ENCODE assay signal across 23 mouse cellular contexts in the genomic region with DNA sequence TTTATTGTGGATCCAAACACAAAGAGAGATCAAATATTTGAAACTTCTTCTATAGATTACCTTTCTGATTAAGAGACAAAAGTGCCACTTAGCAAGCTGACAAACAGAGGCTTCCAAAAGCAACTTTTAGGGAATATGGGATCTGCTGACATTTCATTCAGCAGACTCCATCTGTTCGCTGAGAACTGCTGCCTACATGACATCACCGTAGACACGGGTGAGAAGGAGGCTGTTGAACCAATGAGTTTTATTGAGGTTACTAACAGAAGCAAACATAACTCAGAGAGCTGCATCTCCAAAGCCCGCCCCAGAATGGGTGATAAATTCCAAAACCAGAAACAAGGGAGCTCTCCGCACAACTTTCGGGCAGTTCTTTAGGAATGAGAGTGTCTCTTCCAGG.
DNase-seq lines count a peak whose midpoint lies in the region; ATAC-seq and TF ChIP-seq lines count a peak whose summit lies in the region.
"Had no signal": no experiment of that assay in that cellular context is flagged by ENCODE, and none has a peak within 500 bp of the region (broad histone marks: within the 10 kb centered on the region; RNA-seq: fewer than 3 reads in every experiment).

No protein-coding gene starts in this region.

- H3K36me3 ChIP-seq in lung, postnatal 0 days (ENCODE audit: insufficient read depth, low read length), result no peaks in the 10 kb centered on the region
- no peaks in the 10 kb centered on the region for H3K36me3 ChIP-seq in midbrain, embryonic 13.5 days
- H3K36me3 ChIP-seq: embryonic facial prominence, embryonic 15.5 days; intestine, embryonic 15.5 days; limb, embryonic 12.5 days; midbrain, embryonic 10.5 days had no signal

- 73% methylated on average over 6 of the region's 6 CpGs for WGBS in lung, postnatal 0 days
- WGBS in midbrain, embryonic 13.5 days, result 88% methylated on average over 6 of the region's 6 CpGs

- ATAC-seq in frontal cortex, adult (ENCODE audit: low TSS enrichment), result peak; percentile 97
- ATAC-seq in lung, postnatal 0 days, result no peak
- no peak for ATAC-seq in midbrain, embryonic 13.5 days
- ATAC-seq: hindbrain, embryonic 16.5 days; intestine, embryonic 15.5 days; liver, postnatal 0 days had no signal

- H3K27me3 ChIP-seq in lung, postnatal 0 days (replicated peaks; ENCODE audit: insufficient read depth, low read length), result no peaks in the 10 kb centered on the region
- H3K27me3 ChIP-seq in midbrain, embryonic 13.5 days, result no peaks in the 10 kb centered on the region
- H3K27me3 ChIP-seq: embryonic facial prominence, embryonic 15.5 days; intestine, embryonic 15.5 days; limb, embryonic 12.5 days had no signal

- TF ChIP-seq CTCF in lung, postnatal 0 days (IDR thresholded peaks at IDR 0.05), result no peak

- H3K9me3 ChIP-seq in lung, postnatal 0 days (ENCODE audit: low read length), result no peaks in the 10 kb centered on the region
- H3K9me3 ChIP-seq in midbrain, embryonic 13.5 days, result no peaks in the 10 kb centered on the region
- H3K9me3 ChIP-seq: embryonic facial prominence, embryonic 15.5 days; intestine, embryonic 15.5 days; limb, embryonic 12.5 days; midbrain, embryonic 10.5 days had no signal

- no peak overlapping the region for H3K4me2 ChIP-seq in lung, postnatal 0 days (replicated peaks; ENCODE audit: low read depth, low read length)
- no peak overlapping the region for H3K4me2 ChIP-seq in midbrain, embryonic 13.5 days (replicated peaks)
- H3K4me2 ChIP-seq: embryonic facial prominence, embryonic 15.5 days; heart, embryonic 11.5 days; intestine, embryonic 15.5 days; limb, embryonic 12.5 days; liver, embryonic 11.5 days had no signal

- no peak overlapping the region for H3K4me3 ChIP-seq in lung, postnatal 0 days (ENCODE audit: low read depth, low read length)
- H3K4me3 ChIP-seq in midbrain, embryonic 13.5 days (replicated peaks), result no peak overlapping the region
- H3K4me3 ChIP-seq: embryonic facial prominence, embryonic 15.5 days; intestine, embryonic 15.5 days; left cerebral cortex, adult 2 months; limb, embryonic 12.5 days; midbrain, embryonic 10.5 days had no signal

- H3K9ac ChIP-seq in lung, postnatal 0 days (replicated peaks; ENCODE audit: low read depth), result no peak overlapping the region
- H3K9ac ChIP-seq in midbrain, embryonic 13.5 days (replicated peaks), result no peak overlapping the region
- H3K9ac ChIP-seq: embryonic facial prominence, embryonic 15.5 days; intestine, embryonic 15.5 days; limb, embryonic 12.5 days; liver, postnatal 0 days had no signal

- no peak overlapping the region for H3K27ac ChIP-seq in lung, postnatal 0 days (ENCODE audit: low read length)
- H3K27ac ChIP-seq in midbrain, embryonic 13.5 days, result no peak overlapping the region
- H3K27ac ChIP-seq: embryonic facial prominence, embryonic 15.5 days; intestine, embryonic 15.5 days; left cerebral cortex, adult 2 months; limb, embryonic 12.5 days; midbrain, embryonic 10.5 days had no signal

- TF ChIP-seq EP300 in lung, postnatal 0 days (IDR thresholded peaks at IDR 0.05), result no peak

- H3K4me1 ChIP-seq in lung, postnatal 0 days (ENCODE audit: insufficient read depth, low read depth, low read length), result no peaks in the 10 kb centered on the region
- no peaks in the 10 kb centered on the region for H3K4me1 ChIP-seq in midbrain, embryonic 13.5 days (replicated peaks)
- H3K4me1 ChIP-seq: embryonic facial prominence, embryonic 15.5 days; intestine, embryonic 15.5 days; limb, embryonic 12.5 days; midbrain, embryonic 10.5 days had no signal

- no peak for DNase-seq in frontal cortex, postnatal 25 days (ENCODE audit: low spot score in 2 of 2)
- peak; percentile 10 to 12 for DNase-seq in right cerebral cortex, adult 2 months (ENCODE audit: low spot score in 2 of 2)
- DNase-seq in right cerebral cortex, postnatal 36 days (ENCODE audit: low spot score in 2 of 2), result no peak
- peak; percentile 23 for DNase-seq in layer of hippocampus, adult 9-11 months
- no peak for DNase-seq in lung, postnatal 0 days (ENCODE audit: low spot score)
- DNase-seq: adrenal gland, postnatal 25 days; cerebellum, adult 9-11 months; gastrocnemius, postnatal 10 days; kidney, adult 8-10 months; kidney, postnatal 14 days; liver, postnatal 0 days; lung, postnatal 10 days; thymus, postnatal 36 days had no signal

Comparison
In these comparisons a context has a peak if more than half of its experiments do, and no peak if none do; other contexts are left out.
1. DNase-seq: peak in right cerebral cortex, adult 2 months (2 of 2) and layer of hippocampus, adult 9-11 months (single experiment); none in frontal cortex, postnatal 25 days (0 of 2), right cerebral cortex, postnatal 36 days (0 of 2) and lung, postnatal 0 days (single experiment).